Mouse (Mus musculus) lung, postnatal 0 days (tissue): Measurements from ENCODE around the gene Dip2b. TPM values are rescaled to one million over a fixed set of nuclear protein-coding genes. Genes with fewer than 3 reads are reported as not detected.

ENCODE experiments used
- ATAC-seq: fragments of 200-750 bp; cut with Nextera tagmentation; 2 replicates; pipeline ENCODE4 v1.8.0; 2017; ENCODE audit warnings: moderate library complexity
- DNase-seq: peaks from one replicate; pipeline ENCODE4 v3.0.0-alpha.2; 2016; ENCODE audit warnings: low spot score
- H3K27ac ChIP-seq: fragments of 300-500 bp; sonication (generic); 2 replicates; pipeline ENCODE4 v1.5.1; 2014; ENCODE audit warnings: antibody characterized with exemption, mild to moderate bottlenecking, low read length, mixed read lengths
- H3K27me3 ChIP-seq: fragments of 300-500 bp; sonication (generic); replicated peaks from 2 replicates; pipeline ENCODE4 v1.6.1; 2014; ENCODE audit warnings: low read length, mixed read lengths; ENCODE audit not compliant: insufficient read depth
- H3K36me3 ChIP-seq: fragments of 300-500 bp; sonication (generic); 2 replicates; pipeline ENCODE4 v1.6.1; 2014; ENCODE audit warnings: low read length, mixed read lengths; ENCODE audit not compliant: insufficient read depth
- H3K4me1 ChIP-seq: fragments of 300-500 bp; sonication (generic); 2 replicates; pipeline ENCODE4 v1.6.1; 2014; ENCODE audit warnings: antibody characterized with exemption, low read depth, low read length, mixed read lengths; ENCODE audit not compliant: insufficient read depth
- H3K4me2 ChIP-seq: fragments of 300-500 bp; sonication (generic); replicated peaks from 2 replicates; pipeline ENCODE4 v1.6.1; 2014; ENCODE audit warnings: low read depth, mild to moderate bottlenecking, low read length, moderate library complexity, mixed read lengths
- H3K4me3 ChIP-seq: fragments of 300-500 bp; sonication (generic); 2 replicates; pipeline ENCODE4 v1.5.1; 2014; ENCODE audit warnings: low read depth, low read length
- H3K9ac ChIP-seq: fragments of 300-500 bp; sonication (generic); replicated peaks from 2 replicates; pipeline ENCODE4 v1.6.1; 2014; ENCODE audit warnings: low read depth, mild to moderate bottlenecking
- H3K9me3 ChIP-seq: fragments of 300-500 bp; sonication (generic); 2 replicates; pipeline ENCODE4 v1.6.1; 2016; ENCODE audit warnings: low read length, mixed read lengths
- CTCF ChIP-seq: IDR thresholded peaks from 2 replicates; pipeline ENCODE4 v1.5.1; 2016; ENCODE audit warnings: antibody characterized with exemption, mild to moderate bottlenecking
- EP300 ChIP-seq: IDR thresholded peaks from 2 replicates; pipeline ENCODE4 v1.6.1; 2016; ENCODE audit warnings: antibody characterized with exemption, mild to moderate bottlenecking, control low read depth
- WGBS: fragments of 180-500 bp; shearing (Covaris S2); extraction: QIAGEN DNeasy Blood & Tissue Kit; methylation state at CpG from one replicate; pipeline ENCODE4 v1.1.7; 2014; 5-methylcytosine and 5-hydroxymethylcytosine counted together
- polyA plus RNA-seq: library from polyadenylated mRNA; unstranded; fragments of >200 nt; fragmentation: Nextera tagmentation; extraction: Ambion mirVana; gene quantifications from 2 replicates; pipeline ENCODE4 v1.2.1, GENCODE M21; 2015

Dip2b gene
- polyA plus RNA-seq, 1 experiment from 2014 or later, result 6.6 TPM

GRCm38 (mm10) chr15:100168191-100168606, 129.7 kb downstream of the Dip2b start:
- ATAC-seq, result 0 out of 2 replicates have a peak, but pooled peaks have one; percentile 28
- peak; percentile 31 for DNase-seq
- no peak overlapping the region for H3K9ac ChIP-seq
- peak overlapping the region; percentile 16; the same call in 1 of the 2 replicates for H3K27ac ChIP-seq
- peaks cover 22% of the 10 kb centered on the region; the same call in 1 of the 2 replicates for H3K36me3 ChIP-seq
- no peak overlapping the region for H3K4me3 ChIP-seq
- TF ChIP-seq EP300 (no peak), CTCF (no peak)
- no peaks in the 10 kb centered on the region for H3K9me3 ChIP-seq
- no peak overlapping the region for H3K4me2 ChIP-seq
- no peaks in the 10 kb centered on the region for H3K27me3 ChIP-seq
- no peaks in the 10 kb centered on the region for H3K4me1 ChIP-seq
- WGBS, result 56% methylated on average over 8 of the region's 8 CpGs

- no peak overlapping the region for H3K9ac ChIP-seq
- 66% methylated on average over 6 of the region's 6 CpGs for WGBS
These were observed 136.7 kb downstream of the Dip2b start for GRCm38 (mm10) chr15:100175176-100175575.

GRCm38 (mm10) chr15:100177167-100177566, 138.7 kb downstream of the Dip2b start:
- Histone ChIP-seq H3K4me3 (no peak overlapping the region), H3K36me3 (peaks cover 35% of the 10 kb centered on the region), H3K4me1 (no peaks in the 10 kb centered on the region), H3K27me3 (no peaks in the 10 kb centered on the region), H3K9ac (no peak overlapping the region), H3K4me2 (no peak overlapping the region), H3K9me3 (no peaks in the 10 kb centered on the region), H3K27ac (no peak overlapping the region)
- no peak for DNase-seq
- ATAC-seq, result no peak
- TF ChIP-seq CTCF (no peak), EP300 (no peak)
- 82% methylated on average over 3 of the region's 3 CpGs for WGBS

More at GRCm38 (mm10) chr15:100175176-100175575, 136.7 kb downstream of the Dip2b start:
- H3K4me2 ChIP-seq, result no peak overlapping the region
- H3K36me3 ChIP-seq, result peaks cover 37% of the 10 kb centered on the region
- DNase-seq, result no peak
- no peak overlapping the region for H3K27ac ChIP-seq
- ATAC-seq, result no peak
- H3K4me1 ChIP-seq, result no peaks in the 10 kb centered on the region
- H3K4me3 ChIP-seq, result no peak overlapping the region
- no peaks in the 10 kb centered on the region for H3K9me3 ChIP-seq
- TF ChIP-seq CTCF (no peak), EP300 (no peak)
- no peaks in the 10 kb centered on the region for H3K27me3 ChIP-seq

GRCm38 (mm10) chr15:100177575-100177974, 139.1 kb downstream of the Dip2b start:
- Histone ChIP-seq H3K4me3 (no peak overlapping the region), H3K27me3 (no peaks in the 10 kb centered on the region), H3K27ac (no peak overlapping the region), H3K4me2 (no peak overlapping the region), H3K36me3 (peaks cover 39% of the 10 kb centered on the region), H3K9me3 (no peaks in the 10 kb centered on the region), H3K4me1 (no peaks in the 10 kb centered on the region), H3K9ac (no peak overlapping the region)
- TF ChIP-seq EP300, result no peak
- no peak for TF ChIP-seq CTCF
- DNase-seq, result no peak
- 75% methylated on average over 9 of the region's 9 CpGs for WGBS
- no peak for ATAC-seq

- DNase-seq, result no peak
- Histone ChIP-seq H3K9me3 (no peaks in the 10 kb centered on the region), H3K36me3 (peaks cover 40% of the 10 kb centered on the region), H3K27me3 (no peaks in the 10 kb centered on the region), H3K4me1 (no peaks in the 10 kb centered on the region), H3K4me2 (no peak overlapping the region), H3K27ac (no peak overlapping the region), H3K4me3 (no peak overlapping the region), H3K9ac (no peak overlapping the region)
- TF ChIP-seq EP300 (no peak), CTCF (no peak)
- no peak for ATAC-seq
- 50% methylated on average over 7 of the region's 7 CpGs for WGBS
These were observed 140.0 kb downstream of the Dip2b start for GRCm38 (mm10) chr15:100178487-100178886.

- Histone ChIP-seq H3K4me3 (no peak overlapping the region), H3K4me1 (no peaks in the 10 kb centered on the region), H3K4me2 (no peak overlapping the region), H3K27me3 (no peaks in the 10 kb centered on the region), H3K36me3 (peaks cover 37% of the 10 kb centered on the region), H3K9ac (no peak overlapping the region), H3K9me3 (no peaks in the 10 kb centered on the region), H3K27ac (no peak overlapping the region)
- DNase-seq (no peak), ATAC-seq (no peak)
- 90% methylated on average over 6 of the region's 6 CpGs for whole genome bisulfite sequencing
- TF ChIP-seq CTCF (no peak), EP300 (no peak)
These were observed 141.2 kb downstream of the Dip2b start for GRCm38 (mm10) chr15:100179685-100180084.

- no peak overlapping the region for H3K27ac ChIP-seq
- H3K27me3 ChIP-seq, result no peaks in the 10 kb centered on the region
- peaks cover 34% of the 10 kb centered on the region for H3K36me3 ChIP-seq
- no peak overlapping the region for H3K9ac ChIP-seq
- no peak for TF ChIP-seq CTCF
- no peak for TF ChIP-seq EP300
- DNase-seq (no peak), ATAC-seq (no peak)
- no peaks in the 10 kb centered on the region for H3K4me1 ChIP-seq
- no peak overlapping the region for H3K4me3 ChIP-seq
- 78% methylated on average over 4 of the region's 4 CpGs for WGBS
- no peaks in the 10 kb centered on the region for H3K9me3 ChIP-seq
- no peak overlapping the region for H3K4me2 ChIP-seq
These were observed 141.8 kb downstream of the Dip2b start for GRCm38 (mm10) chr15:100180221-100180620.
